Mouse (Mus musculus): Measurements from ENCODE around the gene Slc25a25.

- TF ChIP-seq MAFK (IDR thresholded peaks at IDR 0.05; ENCODE audit: insufficient read depth, low read depth, low read length) (no peak), HCFC1 (IDR thresholded peaks at IDR 0.05; ENCODE audit: borderline replicate concordance, insufficient read depth, low read length) (no peak), ZNF384 (IDR thresholded peaks at IDR 0.05; ENCODE audit: low read depth, low read length) (no peak), ZC3H11A (IDR thresholded peaks at IDR 0.05; ENCODE audit: borderline replicate concordance, low read depth, low read length) (no peak)
These were observed 54.5 kb downstream of the Slc25a25 start for GRCm38 (mm10) chr2:32396695-32397094.

Data from ES-E14 (cell line).